Mouse (Mus musculus): ENCODE data around the gene Akap13.

DNA sequence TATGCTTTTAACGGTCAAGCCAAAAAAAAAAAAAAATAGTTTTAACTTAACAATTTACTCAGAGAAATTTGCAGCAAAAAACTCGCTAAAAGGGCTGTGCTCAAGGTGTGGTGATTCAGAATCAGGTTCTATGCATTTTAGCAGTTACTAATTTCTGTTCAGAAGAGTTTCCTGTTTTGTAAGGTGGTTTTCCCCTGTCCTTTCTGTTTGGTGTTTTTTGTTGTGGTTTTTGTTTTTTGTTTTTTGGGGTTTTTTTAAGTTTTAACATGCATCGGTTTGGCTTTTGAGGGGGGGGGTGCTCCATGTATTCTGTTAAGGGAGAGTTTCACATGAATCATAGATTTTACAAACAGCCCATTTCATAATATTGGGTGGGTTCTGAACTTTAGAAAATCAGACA lies 247.0 kb downstream of the Akap13 start:
- TF ChIP-seq CTCF (conservative IDR thresholded peaks at IDR 0.05; ENCODE audit: insufficient read depth, insufficient read length, low read depth, low read length), result no peak
- no peak for TF ChIP-seq POLR2A (IDR thresholded peaks at IDR 0.05; ENCODE audit: low read depth, low read length)
